Mouse (Mus musculus): ENCODE data around the gene 4930595D18Rik. TPM values are rescaled to one million over a fixed set of nuclear protein-coding genes. Genes with fewer than 3 reads are reported as not detected.
A peak's percentile ranks its signal among the peaks of the same experiment; 100 is the strongest.

4930595D18Rik gene
- polyA plus RNA-seq, 1 experiment from 2014 or later, result not detected

- no peak overlapping the region for H3K27ac ChIP-seq (ENCODE audit: low read length)
- no peak overlapping the region for H3K9ac ChIP-seq (ENCODE audit: low read length)
- ATAC-seq (ENCODE audit: low read depth), result no peak
- no peaks in the 10 kb centered on the region for H3K27me3 ChIP-seq (ENCODE audit: control insufficient read depth, insufficient read depth, low read depth, low read length)
- no peaks in the 10 kb centered on the region for H3K36me3 ChIP-seq (ENCODE audit: control insufficient read depth, insufficient read depth, low read length)
- no peak overlapping the region for H3K4me3 ChIP-seq (ENCODE audit: low read length)
- no peaks in the 10 kb centered on the region for H3K4me1 ChIP-seq (replicated peaks; ENCODE audit: control insufficient read depth, insufficient read depth, low read length)
- WGBS, result 79% methylated on average over 5 of the region's 5 CpGs
- no peak overlapping the region for H3K4me2 ChIP-seq (ENCODE audit: low read depth, low read length)
- no peaks in the 10 kb centered on the region for H3K9me3 ChIP-seq (ENCODE audit: control insufficient read depth, low read length)
These were observed 2.4 kb downstream of the 4930595D18Rik start for GRCm38 (mm10) chr12:111181848-111182247.

GRCm38 (mm10) chr12:111178772-111179171 lies 5.5 kb downstream of the 4930595D18Rik start:
- 74% methylated on average over 4 of the region's 4 CpGs for WGBS
- no peak for ATAC-seq (ENCODE audit: low read depth)
- H3K27me3 ChIP-seq (ENCODE audit: control insufficient read depth, insufficient read depth, low read depth, low read length), result no peaks in the 10 kb centered on the region
- no peaks in the 10 kb centered on the region for H3K9me3 ChIP-seq (ENCODE audit: control insufficient read depth, low read length)
- no peak overlapping the region for H3K4me2 ChIP-seq (ENCODE audit: low read depth, low read length)
- H3K4me3 ChIP-seq (ENCODE audit: low read length), result no peak overlapping the region
- no peak overlapping the region for H3K27ac ChIP-seq (ENCODE audit: low read length)
- no peak overlapping the region for H3K9ac ChIP-seq (ENCODE audit: low read length)
- H3K36me3 ChIP-seq (ENCODE audit: control insufficient read depth, insufficient read depth, low read length), result peaks cover 3% of the 10 kb centered on the region; the same call in 1 of the 2 replicates
- no peaks in the 10 kb centered on the region for H3K4me1 ChIP-seq (replicated peaks; ENCODE audit: control insufficient read depth, insufficient read depth, low read length)

GRCm38 (mm10) chr12:111168891-111169290 lies 15.4 kb downstream of the 4930595D18Rik start:
- Histone ChIP-seq H3K9ac (ENCODE audit: low read length) (no peak overlapping the region), H3K4me1 (replicated peaks; ENCODE audit: control insufficient read depth, insufficient read depth, low read length) (peaks cover 9% of the 10 kb centered on the region), H3K27me3 (ENCODE audit: control insufficient read depth, insufficient read depth, low read depth, low read length) (no peaks in the 10 kb centered on the region), H3K27ac (ENCODE audit: low read length) (no peak overlapping the region), H3K9me3 (ENCODE audit: control insufficient read depth, low read length) (no peaks in the 10 kb centered on the region), H3K36me3 (ENCODE audit: control insufficient read depth, insufficient read depth, low read length) (no peaks in the 10 kb centered on the region), H3K4me3 (ENCODE audit: low read length) (no peak overlapping the region), H3K4me2 (ENCODE audit: low read depth, low read length) (no peak overlapping the region)
- WGBS, result 72% methylated on average over 4 of the region's 4 CpGs
- ATAC-seq (ENCODE audit: low read depth), result no peak

GRCm38 (mm10) chr12:111166681-111167289 lies 17.5 kb downstream of the 4930595D18Rik start:
- Histone ChIP-seq H3K4me1 (replicated peaks; ENCODE audit: control insufficient read depth, insufficient read depth, low read length) (peaks cover 22% of the 10 kb centered on the region), H3K4me2 (ENCODE audit: low read depth, low read length) (peak overlapping the region; percentile 85), H3K4me3 (ENCODE audit: low read length) (peak overlapping the region; percentile 85), H3K9ac (ENCODE audit: low read length) (peak overlapping the region; percentile 84), H3K27me3 (ENCODE audit: control insufficient read depth, insufficient read depth, low read depth, low read length) (no peaks in the 10 kb centered on the region), H3K27ac (ENCODE audit: low read length) (peak overlapping the region; percentile 86), H3K36me3 (ENCODE audit: control insufficient read depth, insufficient read depth, low read length) (no peaks in the 10 kb centered on the region), H3K9me3 (ENCODE audit: control insufficient read depth, low read length) (no peaks in the 10 kb centered on the region)
- ATAC-seq (ENCODE audit: low read depth), result peak; percentile 39
- WGBS, result under 1% methylated on average over 48 of the region's 48 CpGs

- Histone ChIP-seq H3K4me1 (replicated peaks; ENCODE audit: control insufficient read depth, insufficient read depth, low read length) (peaks cover 22% of the 10 kb centered on the region), H3K36me3 (ENCODE audit: control insufficient read depth, insufficient read depth, low read length) (no peaks in the 10 kb centered on the region), H3K9ac (ENCODE audit: low read length) (peak within 1 kb of the TSS; percentile 84), H3K4me3 (ENCODE audit: low read length) (peak within 1 kb of the TSS; percentile 85), H3K27ac (ENCODE audit: low read length) (peak within 1 kb of the TSS; percentile 86), H3K27me3 (ENCODE audit: control insufficient read depth, insufficient read depth, low read depth, low read length) (no peaks in the 10 kb centered on the region), H3K9me3 (ENCODE audit: control insufficient read depth, low read length) (no peaks in the 10 kb centered on the region), H3K4me2 (ENCODE audit: low read depth, low read length) (peak within 1 kb of the TSS; percentile 85)
- peak; percentile 75 for ATAC-seq (ENCODE audit: low read depth)
- WGBS, result 7% methylated on average over 42 of the region's 105 CpGs
These were observed 18.3 kb downstream of the 4930595D18Rik start, which contains the start of gene Traf3 for GRCm38 (mm10) chr12:111165831-111166591. Gene Traf3, plus strand, starts transcription at chr12:111166370.

- H3K4me2 ChIP-seq (ENCODE audit: low read depth, low read length), result peak overlapping the region; percentile 85; the same call in 1 of the 2 replicates
- peak overlapping the region; percentile 85 for H3K4me3 ChIP-seq (ENCODE audit: low read length)
- H3K36me3 ChIP-seq (ENCODE audit: control insufficient read depth, insufficient read depth, low read length), result no peaks in the 10 kb centered on the region
- H3K4me1 ChIP-seq (replicated peaks; ENCODE audit: control insufficient read depth, insufficient read depth, low read length), result peaks cover 22% of the 10 kb centered on the region
- no peaks in the 10 kb centered on the region for H3K27me3 ChIP-seq (ENCODE audit: control insufficient read depth, insufficient read depth, low read depth, low read length)
- H3K27ac ChIP-seq (ENCODE audit: low read length), result peak overlapping the region; percentile 86
- no peaks in the 10 kb centered on the region for H3K9me3 ChIP-seq (ENCODE audit: control insufficient read depth, low read length)
- peak; percentile 12; the same call in 1 of the 2 replicates for ATAC-seq (ENCODE audit: low read depth)
- 61% methylated on average over 10 of the region's 10 CpGs for WGBS
- no peak overlapping the region for H3K9ac ChIP-seq (ENCODE audit: low read length)
These were observed 19.0 kb downstream of the 4930595D18Rik start for GRCm38 (mm10) chr12:111165146-111165812.

- Histone ChIP-seq H3K27me3 (ENCODE audit: control insufficient read depth, insufficient read depth, low read depth, low read length) (no peaks in the 10 kb centered on the region), H3K4me2 (ENCODE audit: low read depth, low read length) (peak overlapping the region; percentile 61), H3K36me3 (ENCODE audit: control insufficient read depth, insufficient read depth, low read length) (no peaks in the 10 kb centered on the region), H3K4me3 (ENCODE audit: low read length) (peak overlapping the region; percentile 35), H3K27ac (ENCODE audit: low read length) (peak overlapping the region; percentile 4), H3K9ac (ENCODE audit: low read length) (peak overlapping the region; percentile 32), H3K9me3 (ENCODE audit: control insufficient read depth, low read length) (no peaks in the 10 kb centered on the region), H3K4me1 (replicated peaks; ENCODE audit: control insufficient read depth, insufficient read depth, low read length) (peaks cover 30% of the 10 kb centered on the region)
- ATAC-seq (ENCODE audit: low read depth), result peak; percentile 77
- 6% methylated on average over 13 of the region's 13 CpGs for WGBS
These were observed 20.0 kb downstream of the 4930595D18Rik start for GRCm38 (mm10) chr12:111164310-111164751.

GRCm38 (mm10) chr12:111162312-111163061 lies 21.8 kb downstream of the 4930595D18Rik start:
- Histone ChIP-seq H3K27ac (ENCODE audit: low read length) (no peak overlapping the region; the same call in 1 of the 2 replicates), H3K27me3 (ENCODE audit: control insufficient read depth, insufficient read depth, low read depth, low read length) (no peaks in the 10 kb centered on the region), H3K9me3 (ENCODE audit: control insufficient read depth, low read length) (no peaks in the 10 kb centered on the region), H3K4me3 (ENCODE audit: low read length) (peak overlapping the region; percentile 36), H3K4me2 (ENCODE audit: low read depth, low read length) (peak overlapping the region; percentile 62), H3K36me3 (ENCODE audit: control insufficient read depth, insufficient read depth, low read length) (no peaks in the 10 kb centered on the region), H3K4me1 (replicated peaks; ENCODE audit: control insufficient read depth, insufficient read depth, low read length) (peaks cover 25% of the 10 kb centered on the region), H3K9ac (ENCODE audit: low read length) (peak overlapping the region; percentile 62)
- ATAC-seq (ENCODE audit: low read depth), result peak; percentile 31
- WGBS, result 8% methylated on average over 16 of the region's 16 CpGs

Data from lung, embryonic 16.5 days (tissue).